Mouse (Mus musculus) spleen, adult 2 months (tissue): ENCODE results near the gene Ssh2.

Experiments
- CTCF ChIP-seq: fragments of 200-500 bp; IDR thresholded peaks from 2 replicates; pipeline ENCODE4 v1.5.1; 2011; ENCODE audit warnings: mild to moderate bottlenecking, inconsistent platforms; ENCODE audit not compliant: insufficient read depth, insufficient read length, insufficient replicate concordance; ENCODE audit errors: extremely low read depth
- POLR2A ChIP-seq: fragments of 200-500 bp; IDR thresholded peaks from 2 replicates; pipeline ENCODE4 v1.6.1; 2011; ENCODE audit warnings: low read depth, low read length, inconsistent platforms

GRCm38 (mm10) chr11:77497851-77498250, 281.8 kb downstream of the Ssh2 start:
- TF ChIP-seq POLR2A (no peak), CTCF (no peak)
